ENCODE assay signal across 11 mouse cellular contexts in the genomic region with DNA sequence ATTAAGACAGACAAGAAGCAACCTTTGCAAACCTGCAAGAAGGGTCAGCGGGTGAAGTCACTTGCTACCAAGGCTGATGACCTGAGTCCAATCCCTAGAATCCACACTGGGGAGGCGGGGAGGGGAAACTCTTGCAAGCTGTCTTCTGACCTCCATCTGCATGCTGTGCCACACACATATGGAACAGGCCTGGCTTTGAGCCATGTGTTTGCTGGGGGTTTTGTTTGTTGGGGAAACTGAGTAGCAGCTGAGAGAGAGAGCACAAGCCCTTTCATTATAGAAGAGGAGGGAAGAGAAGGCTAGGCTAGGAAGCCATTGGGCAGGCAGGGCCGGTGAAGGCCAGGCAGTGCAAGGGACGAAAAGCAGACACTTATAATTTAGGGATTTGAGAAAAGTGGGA.
DNase-seq lines count a peak whose midpoint lies in the region; ATAC-seq lines count a peak whose summit lies in the region.
"Had no signal": no experiment of that assay in that cellular context is flagged by ENCODE, and none has a peak within 500 bp of the region (broad histone marks: within the 10 kb centered on the region; RNA-seq: fewer than 3 reads in every experiment).

No protein-coding gene starts in this region.

- no peak overlapping the region for H3K9ac ChIP-seq in intestine, embryonic 14.5 days (ENCODE audit: low read length)
- no peak overlapping the region for H3K9ac ChIP-seq in intestine, embryonic 16.5 days (ENCODE audit: low read depth, low read length)
- H3K9ac ChIP-seq in forebrain, embryonic 11.5 days (ENCODE audit: low read length) = no peak overlapping the region
- H3K9ac ChIP-seq in hindbrain, embryonic 15.5 days = no peak overlapping the region
- H3K9ac ChIP-seq: liver, embryonic 15.5 days had no signal

- H3K27me3 ChIP-seq in intestine, embryonic 14.5 days (replicated peaks; ENCODE audit: control insufficient read depth, insufficient read depth, low read length) = no peaks in the 10 kb centered on the region
- H3K27me3 ChIP-seq in intestine, embryonic 16.5 days (replicated peaks; ENCODE audit: control insufficient read depth, insufficient read depth, low read length) = no peaks in the 10 kb centered on the region
- H3K27me3 ChIP-seq in forebrain, embryonic 11.5 days (ENCODE audit: control insufficient read depth, insufficient read depth, low read length) = no peaks in the 10 kb centered on the region
- H3K27me3 ChIP-seq in hindbrain, embryonic 15.5 days = no peaks in the 10 kb centered on the region
- H3K27me3 ChIP-seq: liver, embryonic 15.5 days had no signal

- H3K4me2 ChIP-seq in intestine, embryonic 14.5 days (ENCODE audit: low read length) = no peak overlapping the region
- no peak overlapping the region for H3K4me2 ChIP-seq in intestine, embryonic 16.5 days (ENCODE audit: low read depth, low read length)
- H3K4me2 ChIP-seq in forebrain, embryonic 11.5 days (ENCODE audit: low read depth, low read length, severe bottlenecking) = peak overlapping the region; percentile 31; the same call in 1 of the 2 replicates
- no peak overlapping the region for H3K4me2 ChIP-seq in hindbrain, embryonic 15.5 days
- H3K4me2 ChIP-seq: liver, embryonic 15.5 days had no signal

- peaks cover 30% of the 10 kb centered on the region for H3K4me1 ChIP-seq in intestine, embryonic 14.5 days (replicated peaks; ENCODE audit: control insufficient read depth, insufficient read depth, low read length)
- H3K4me1 ChIP-seq in intestine, embryonic 16.5 days (ENCODE audit: control insufficient read depth, insufficient read depth, low read length) = peaks cover 17% of the 10 kb centered on the region
- peaks cover 28% of the 10 kb centered on the region for H3K4me1 ChIP-seq in forebrain, embryonic 11.5 days (replicated peaks; ENCODE audit: control insufficient read depth, insufficient read depth, low read length)
- peaks cover 37% of the 10 kb centered on the region for H3K4me1 ChIP-seq in hindbrain, embryonic 15.5 days (replicated peaks)
- H3K4me1 ChIP-seq: liver, embryonic 15.5 days had no signal

- ATAC-seq in intestine, embryonic 14.5 days (replicated peaks; ENCODE audit: low FRiP score, low TSS enrichment, low read depth) = no peak
- ATAC-seq in intestine, embryonic 16.5 days = no peak
- ATAC-seq in forebrain, embryonic 11.5 days (replicated peaks; ENCODE audit: low FRiP score) = peak; percentile 10; the same call in 1 of the 2 replicates
- ATAC-seq in hindbrain, embryonic 15.5 days (ENCODE audit: low FRiP score, low read depth) = no peak

- H3K4me3 ChIP-seq in intestine, embryonic 14.5 days (ENCODE audit: low read depth, low read length) = no peak overlapping the region
- no peak overlapping the region for H3K4me3 ChIP-seq in intestine, embryonic 16.5 days (ENCODE audit: low read length)
- H3K4me3 ChIP-seq in forebrain, embryonic 11.5 days (ENCODE audit: low read depth, low read length) = no peak overlapping the region
- H3K4me3 ChIP-seq in hindbrain, embryonic 15.5 days = no peak overlapping the region
- H3K4me3 ChIP-seq: liver, embryonic 15.5 days; megakaryocyte, embryonic 14.5 days had no signal

- H3K9me3 ChIP-seq in intestine, embryonic 14.5 days (ENCODE audit: control insufficient read depth, low read length) = no peaks in the 10 kb centered on the region
- no peaks in the 10 kb centered on the region for H3K9me3 ChIP-seq in intestine, embryonic 16.5 days (ENCODE audit: control insufficient read depth, low read length)
- no peaks in the 10 kb centered on the region for H3K9me3 ChIP-seq in forebrain, embryonic 11.5 days (ENCODE audit: control insufficient read depth, low read length)
- H3K9me3 ChIP-seq in hindbrain, embryonic 15.5 days = no peaks in the 10 kb centered on the region
- H3K9me3 ChIP-seq: liver, embryonic 15.5 days; megakaryocyte, embryonic 14.5 days had no signal

- H3K27ac ChIP-seq in intestine, embryonic 14.5 days (ENCODE audit: low read depth) = peak overlapping the region; percentile 58; the same call in 1 of the 2 replicates
- H3K27ac ChIP-seq in intestine, embryonic 16.5 days (ENCODE audit: low read length) = no peak overlapping the region
- 0 out of 2 replicates have a peak overlapping the region, but pooled peaks have one; percentile 25 for H3K27ac ChIP-seq in forebrain, embryonic 11.5 days (ENCODE audit: low read depth, low read length)
- 0 out of 2 replicates have a peak overlapping the region, but pooled peaks have one; percentile 19 for H3K27ac ChIP-seq in hindbrain, embryonic 15.5 days (replicated peaks)
- H3K27ac ChIP-seq: liver, embryonic 15.5 days had no signal

- DNase-seq in intestine, embryonic 14.5 days (ENCODE audit: low spot score) = no peak
- DNase-seq in forebrain, embryonic 11.5 days (ENCODE audit: low spot score) = no peak
- DNase-seq in retina, postnatal 1 day = peak; percentile 86
- DNase-seq in thymus, adult 18-20 months = no peak
- no peak for DNase-seq in frontal cortex, postnatal 10 days (ENCODE audit: low spot score in 2 of 2)
- DNase-seq: heart, postnatal 4 days; kidney, postnatal 25 days had no signal

- WGBS in intestine, embryonic 14.5 days = 57% methylated on average over 4 of the region's 4 CpGs
- 59% methylated on average over 4 of the region's 4 CpGs for WGBS in intestine, embryonic 16.5 days
- 39% methylated on average over 4 of the region's 4 CpGs for WGBS in forebrain, embryonic 11.5 days
- 45% methylated on average over 4 of the region's 4 CpGs for WGBS in hindbrain, embryonic 15.5 days

- 0 out of 2 replicates have a peak, but pooled peaks cover 6% of the 10 kb centered on the region for H3K36me3 ChIP-seq in intestine, embryonic 14.5 days (ENCODE audit: control insufficient read depth, insufficient read depth, low read length)
- H3K36me3 ChIP-seq in intestine, embryonic 16.5 days (ENCODE audit: control insufficient read depth, insufficient read depth, low read length) = no peaks in the 10 kb centered on the region
- no peaks in the 10 kb centered on the region for H3K36me3 ChIP-seq in forebrain, embryonic 11.5 days (ENCODE audit: control insufficient read depth, insufficient read depth, low read length)
- no peaks in the 10 kb centered on the region for H3K36me3 ChIP-seq in hindbrain, embryonic 15.5 days
- H3K36me3 ChIP-seq: liver, embryonic 15.5 days had no signal
